Mouse (Mus musculus) cerebellum, adult 2 months (tissue): ENCODE measurements around the gene Zfc3h1.

Experiments
- CTCF ChIP-seq: fragments of 200-500 bp; IDR thresholded peaks from 2 replicates; pipeline ENCODE4 v1.5.1; 2011; ENCODE audit warnings: low read depth, mild to moderate bottlenecking, control low read depth, low read length, moderate library complexity, borderline replicate concordance; ENCODE audit not compliant: insufficient read depth
- POLR2A ChIP-seq: fragments of 200-500 bp; IDR thresholded peaks from 2 replicates; pipeline ENCODE4 v1.6.1; 2011; ENCODE audit warnings: low read length, control low read depth, borderline replicate concordance; ENCODE audit not compliant: insufficient read depth

DNA sequence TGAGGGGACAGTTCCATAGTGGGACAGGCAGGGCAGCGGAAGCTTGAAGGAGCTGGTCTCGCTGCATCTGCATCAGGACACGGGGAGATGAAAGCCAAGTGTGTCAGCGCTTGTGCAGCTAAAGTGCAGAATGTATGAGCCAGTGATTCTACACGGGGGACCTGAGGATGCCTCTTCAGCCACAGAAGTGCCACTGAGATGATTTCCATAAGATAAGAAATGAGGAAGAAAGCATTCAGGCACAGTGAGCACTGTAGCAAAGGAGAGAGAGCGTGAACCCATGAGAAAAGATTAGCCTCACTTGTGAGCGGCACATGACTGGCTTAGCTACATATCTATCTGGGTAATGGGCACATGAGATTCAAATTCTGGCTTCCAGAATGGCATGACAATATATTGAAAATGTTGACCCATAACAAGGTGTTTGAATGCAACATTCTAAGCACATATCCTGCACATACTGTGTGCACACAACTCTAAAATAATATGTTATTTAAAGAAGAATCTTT is 44.9 kb upstream of the Zfc3h1 start:
- TF ChIP-seq POLR2A (no peak), CTCF (no peak)
